Mouse (Mus musculus): ENCODE results near the gene 4921539E11Rik. TPM values are rescaled to one million over a fixed set of nuclear protein-coding genes. Genes with fewer than 3 reads are reported as not detected.

Gene 4921539E11Rik
- polyA plus RNA-seq (2015; fragmentation: Nextera tagmentation; extraction: Ambion mirVana) = not detected in 2 replicates

DNA sequence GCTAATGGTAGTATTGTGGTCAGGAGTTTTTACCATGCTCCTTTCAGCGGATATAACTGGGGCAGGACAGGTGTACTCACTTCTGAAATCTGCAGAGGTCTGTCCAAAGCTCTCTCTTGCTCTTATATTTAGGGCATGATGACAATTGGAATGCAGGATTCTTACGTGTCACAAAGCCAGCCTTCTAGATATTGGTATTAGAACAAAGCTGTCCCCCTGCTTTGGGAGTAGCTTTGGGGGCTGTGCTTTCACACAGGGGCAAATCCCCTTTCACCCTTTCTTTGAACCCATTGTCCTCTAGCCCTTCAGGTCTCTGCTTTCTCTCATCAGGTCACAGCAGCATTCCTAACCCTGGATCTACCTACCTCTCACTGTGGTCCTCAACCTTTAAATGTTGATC lies at the start of gene 4921539E11Rik:
Gene 4921539E11Rik (minus strand): TSS at position 101 of the 400 bp plus-strand sequence.
- 43% methylated on average over 2 of the region's 2 CpGs for WGBS (ENCODE audit: insufficient replicate concordance)
- no peak within 1 kb of the TSS for H3K27ac ChIP-seq (replicated peaks)
- H3K27me3 ChIP-seq = no peaks in the 10 kb centered on the region
- H3K4me1 ChIP-seq (replicated peaks) = no peaks in the 10 kb centered on the region
- H3K4me2 ChIP-seq = no peak within 1 kb of the TSS
- no peaks in the 10 kb centered on the region for H3K9me3 ChIP-seq (replicated peaks)
- no peak for ATAC-seq (ENCODE audit: insufficient read depth)
- no peaks in the 10 kb centered on the region for H3K36me3 ChIP-seq (replicated peaks)
- H3K4me3 ChIP-seq (replicated peaks) = no peak within 1 kb of the TSS
- H3K9ac ChIP-seq = no peak within 1 kb of the TSS

DNA sequence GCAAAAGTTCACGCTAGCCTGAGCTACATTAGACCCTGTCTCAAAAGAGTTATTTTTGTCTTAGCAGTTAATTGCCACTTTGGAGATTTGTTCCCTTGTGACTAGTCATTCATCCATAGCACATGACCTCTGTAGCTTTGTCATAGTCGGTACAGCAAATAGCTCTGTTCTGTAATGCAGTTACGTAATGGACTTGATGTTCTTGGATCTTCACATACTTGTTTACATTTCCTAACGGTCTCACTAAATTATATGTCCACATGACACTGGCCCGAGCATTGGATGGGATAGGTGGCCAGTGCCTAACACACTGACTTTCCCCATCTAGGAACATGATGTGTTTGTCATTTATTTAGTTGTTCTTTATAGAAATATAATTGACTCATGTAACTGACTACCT lies 44.5 kb upstream of the 4921539E11Rik start:
- H3K9ac ChIP-seq = no peak overlapping the region
- H3K27ac ChIP-seq (replicated peaks) = no peak overlapping the region
- peaks cover 6% of the 10 kb centered on the region for H3K36me3 ChIP-seq (replicated peaks)
- H3K9me3 ChIP-seq (replicated peaks) = no peaks in the 10 kb centered on the region
- H3K4me2 ChIP-seq = no peak overlapping the region
- no peak overlapping the region for H3K4me3 ChIP-seq (replicated peaks)
- WGBS (ENCODE audit: insufficient replicate concordance) = 75% methylated on average over 5 of the region's 5 CpGs
- ATAC-seq (ENCODE audit: insufficient read depth) = no peak
- no peaks in the 10 kb centered on the region for H3K27me3 ChIP-seq
- H3K4me1 ChIP-seq (replicated peaks) = no peaks in the 10 kb centered on the region

- no peak overlapping the region for H3K4me3 ChIP-seq (replicated peaks)
- H3K9ac ChIP-seq = no peak overlapping the region
- no peak overlapping the region for H3K4me2 ChIP-seq
- ATAC-seq (ENCODE audit: insufficient read depth) = no peak
- no peak overlapping the region for H3K27ac ChIP-seq (replicated peaks)
- H3K9me3 ChIP-seq (replicated peaks) = no peaks in the 10 kb centered on the region
- no peaks in the 10 kb centered on the region for H3K4me1 ChIP-seq (replicated peaks)
- WGBS (ENCODE audit: insufficient replicate concordance) = 65% methylated on average over 6 of the region's 6 CpGs
- no peaks in the 10 kb centered on the region for H3K27me3 ChIP-seq
- peaks cover 6% of the 10 kb centered on the region for H3K36me3 ChIP-seq (replicated peaks)
Observed at GRCm38 (mm10) chr4:103329348-103329747, 38.7 kb upstream of the 4921539E11Rik start.

GRCm38 (mm10) chr4:103326994-103327393 lies 36.3 kb upstream of the 4921539E11Rik start:
- H3K27ac ChIP-seq (replicated peaks) = no peak overlapping the region
- no peaks in the 10 kb centered on the region for H3K27me3 ChIP-seq
- H3K4me1 ChIP-seq (replicated peaks) = no peaks in the 10 kb centered on the region
- WGBS (ENCODE audit: insufficient replicate concordance) = 71% methylated on average over 3 of the region's 3 CpGs
- H3K36me3 ChIP-seq (replicated peaks) = peaks cover 1% of the 10 kb centered on the region; the same call in 1 of the 2 replicates
- no peak overlapping the region for H3K4me2 ChIP-seq
- no peak overlapping the region for H3K4me3 ChIP-seq (replicated peaks)
- H3K9ac ChIP-seq = no peak overlapping the region
- no peak for ATAC-seq (ENCODE audit: insufficient read depth)
- H3K9me3 ChIP-seq (replicated peaks) = no peaks in the 10 kb centered on the region

GRCm38 (mm10) chr4:103324688-103325451 lies 34.2 kb upstream of the 4921539E11Rik start:
- no peak overlapping the region for H3K9ac ChIP-seq
- 80% methylated on average over 17 of the region's 17 CpGs for WGBS (ENCODE audit: insufficient replicate concordance)
- no peak for ATAC-seq (ENCODE audit: insufficient read depth)
- no peaks in the 10 kb centered on the region for H3K4me1 ChIP-seq (replicated peaks)
- H3K4me2 ChIP-seq = no peak overlapping the region
- H3K27ac ChIP-seq (replicated peaks) = no peak overlapping the region
- 0 out of 2 replicates have a peak, but pooled peaks cover 3% of the 10 kb centered on the region for H3K36me3 ChIP-seq (replicated peaks)
- H3K9me3 ChIP-seq (replicated peaks) = no peaks in the 10 kb centered on the region
- no peaks in the 10 kb centered on the region for H3K27me3 ChIP-seq
- no peak overlapping the region for H3K4me3 ChIP-seq (replicated peaks)

GRCm38 (mm10) chr4:103321461-103321860 lies 30.8 kb upstream of the 4921539E11Rik start:
- H3K9ac ChIP-seq = no peak overlapping the region
- no peak overlapping the region for H3K4me2 ChIP-seq
- 0 out of 2 replicates have a peak, but pooled peaks cover 3% of the 10 kb centered on the region for H3K36me3 ChIP-seq (replicated peaks)
- no peak overlapping the region for H3K27ac ChIP-seq (replicated peaks)
- WGBS (ENCODE audit: insufficient replicate concordance) = 49% methylated on average over 6 of the region's 6 CpGs
- no peaks in the 10 kb centered on the region for H3K27me3 ChIP-seq
- H3K4me1 ChIP-seq (replicated peaks) = no peaks in the 10 kb centered on the region
- ATAC-seq (ENCODE audit: insufficient read depth) = no peak
- H3K4me3 ChIP-seq (replicated peaks) = no peak overlapping the region
- H3K9me3 ChIP-seq (replicated peaks) = no peaks in the 10 kb centered on the region

DNA sequence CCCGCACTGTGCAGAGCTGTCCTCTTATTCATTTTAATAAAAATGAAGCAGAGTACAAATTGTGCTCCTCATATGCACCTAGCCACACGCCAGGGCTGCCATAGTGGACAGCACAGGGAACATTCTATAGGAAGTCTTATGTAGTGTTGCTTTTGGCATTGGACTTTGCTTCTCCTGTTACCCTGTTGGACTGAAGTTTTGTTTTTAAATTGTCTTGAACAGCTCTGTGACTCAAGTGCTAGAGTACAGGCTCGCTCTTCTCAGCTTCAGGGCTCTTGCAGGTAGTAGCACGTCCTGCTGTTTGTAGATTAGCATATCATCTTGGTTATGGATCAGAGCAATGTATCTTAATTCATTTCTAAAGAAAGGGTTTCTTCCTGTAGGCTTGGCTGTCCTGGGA lies 25.2 kb upstream of the 4921539E11Rik start:
- Histone ChIP-seq H3K27ac (replicated peaks) (no peak overlapping the region), H3K27me3 (no peaks in the 10 kb centered on the region), H3K36me3 (replicated peaks) (no peaks in the 10 kb centered on the region), H3K4me1 (replicated peaks) (peaks cover 16% of the 10 kb centered on the region), H3K9me3 (replicated peaks) (no peaks in the 10 kb centered on the region), H3K4me3 (replicated peaks) (no peak overlapping the region), H3K9ac (no peak overlapping the region), H3K4me2 (no peak overlapping the region)
- no peak for ATAC-seq (ENCODE audit: insufficient read depth)
- WGBS (ENCODE audit: insufficient replicate concordance) = 68% methylated on average over 4 of the region's 4 CpGs

- no peaks in the 10 kb centered on the region for H3K9me3 ChIP-seq (replicated peaks)
- H3K27me3 ChIP-seq = no peaks in the 10 kb centered on the region
- H3K4me2 ChIP-seq = peak overlapping the region; percentile 89
- H3K27ac ChIP-seq (replicated peaks) = no peak overlapping the region
- H3K36me3 ChIP-seq (replicated peaks) = no peaks in the 10 kb centered on the region
- H3K4me1 ChIP-seq (replicated peaks) = peaks cover 16% of the 10 kb centered on the region
- 0 out of 2 replicates have a peak overlapping the region, but pooled peaks have one; percentile 74 for H3K9ac ChIP-seq
- 68% methylated on average over 3 of the region's 3 CpGs for WGBS (ENCODE audit: insufficient replicate concordance)
- ATAC-seq (ENCODE audit: insufficient read depth) = no peak
- peak overlapping the region; percentile 78 for H3K4me3 ChIP-seq (replicated peaks)
Observed at GRCm38 (mm10) chr4:103314526-103314910, 23.9 kb upstream of the 4921539E11Rik start.

- Histone ChIP-seq H3K4me3 (replicated peaks) (peak within 1 kb of the TSS; percentile 78), H3K4me1 (replicated peaks) (peaks cover 16% of the 10 kb centered on the region), H3K4me2 (peak within 1 kb of the TSS; percentile 89), H3K9me3 (replicated peaks) (no peaks in the 10 kb centered on the region), H3K27me3 (no peaks in the 10 kb centered on the region), H3K36me3 (replicated peaks) (no peaks in the 10 kb centered on the region), H3K9ac (peak within 1 kb of the TSS; percentile 74), H3K27ac (replicated peaks) (peak within 1 kb of the TSS; percentile 91)
- peak; percentile 98 for ATAC-seq (ENCODE audit: insufficient read depth)
- WGBS (ENCODE audit: insufficient replicate concordance) = under 1% methylated on average over 61 of the region's 61 CpGs
Observed at GRCm38 (mm10) chr4:103313587-103314525, 23.2 kb upstream of the 4921539E11Rik start, which contains the start of gene Oma1. Gene Oma1 (plus strand): TSS chr4:103313812.

- Histone ChIP-seq H3K9me3 (replicated peaks) (no peaks in the 10 kb centered on the region), H3K27me3 (no peaks in the 10 kb centered on the region), H3K4me2 (no peak overlapping the region), H3K36me3 (replicated peaks) (no peaks in the 10 kb centered on the region), H3K9ac (no peak overlapping the region), H3K27ac (replicated peaks) (no peak overlapping the region), H3K4me1 (replicated peaks) (no peaks in the 10 kb centered on the region), H3K4me3 (replicated peaks) (no peak overlapping the region)
- ATAC-seq (ENCODE audit: insufficient read depth) = no peak
- WGBS (ENCODE audit: insufficient replicate concordance) = 55% methylated on average over 1 of the region's 1 CpGs
Observed at GRCm38 (mm10) chr4:103303851-103304250, 13.2 kb upstream of the 4921539E11Rik start.

GRCm38 (mm10) chr4:103299342-103299741 lies 8.7 kb upstream of the 4921539E11Rik start:
- no peak overlapping the region for H3K27ac ChIP-seq (replicated peaks)
- no peak overlapping the region for H3K4me3 ChIP-seq (replicated peaks)
- no peaks in the 10 kb centered on the region for H3K4me1 ChIP-seq (replicated peaks)
- H3K27me3 ChIP-seq = no peaks in the 10 kb centered on the region
- no peak overlapping the region for H3K4me2 ChIP-seq
- 69% methylated on average over 10 of the region's 10 CpGs for WGBS (ENCODE audit: insufficient replicate concordance)
- no peak for ATAC-seq (ENCODE audit: insufficient read depth)
- no peak overlapping the region for H3K9ac ChIP-seq
- H3K9me3 ChIP-seq (replicated peaks) = no peaks in the 10 kb centered on the region
- no peaks in the 10 kb centered on the region for H3K36me3 ChIP-seq (replicated peaks)
